Mouse (Mus musculus): ENCODE data around the gene Adamts12. TPM values are rescaled to one million over a fixed set of nuclear protein-coding genes. Genes with fewer than 3 reads are reported as not detected.
A peak's percentile ranks its signal among the peaks of the same experiment; 100 is the strongest.

Gene Adamts12
- 10 to 100 TPM; 38.0 to 39.4 TPM for total RNA-seq (2021)
- long read RNA-seq, experiment 1, full-length matches to known transcripts = 2 of 6 reads
- long read RNA-seq, experiment 1, partial matches to known transcripts = 2 of 6 reads
- long read RNA-seq, experiment 1, other reads (novel, unspliced or antisense) = 2 of 6 reads
- long read RNA-seq, experiment 2, full-length matches to known transcripts = 2 of 5 reads
- long read RNA-seq, experiment 2, partial matches to known transcripts = 2 of 5 reads
- long read RNA-seq, experiment 2, other reads (novel, unspliced or antisense) = 1 of 5 reads

DNA sequence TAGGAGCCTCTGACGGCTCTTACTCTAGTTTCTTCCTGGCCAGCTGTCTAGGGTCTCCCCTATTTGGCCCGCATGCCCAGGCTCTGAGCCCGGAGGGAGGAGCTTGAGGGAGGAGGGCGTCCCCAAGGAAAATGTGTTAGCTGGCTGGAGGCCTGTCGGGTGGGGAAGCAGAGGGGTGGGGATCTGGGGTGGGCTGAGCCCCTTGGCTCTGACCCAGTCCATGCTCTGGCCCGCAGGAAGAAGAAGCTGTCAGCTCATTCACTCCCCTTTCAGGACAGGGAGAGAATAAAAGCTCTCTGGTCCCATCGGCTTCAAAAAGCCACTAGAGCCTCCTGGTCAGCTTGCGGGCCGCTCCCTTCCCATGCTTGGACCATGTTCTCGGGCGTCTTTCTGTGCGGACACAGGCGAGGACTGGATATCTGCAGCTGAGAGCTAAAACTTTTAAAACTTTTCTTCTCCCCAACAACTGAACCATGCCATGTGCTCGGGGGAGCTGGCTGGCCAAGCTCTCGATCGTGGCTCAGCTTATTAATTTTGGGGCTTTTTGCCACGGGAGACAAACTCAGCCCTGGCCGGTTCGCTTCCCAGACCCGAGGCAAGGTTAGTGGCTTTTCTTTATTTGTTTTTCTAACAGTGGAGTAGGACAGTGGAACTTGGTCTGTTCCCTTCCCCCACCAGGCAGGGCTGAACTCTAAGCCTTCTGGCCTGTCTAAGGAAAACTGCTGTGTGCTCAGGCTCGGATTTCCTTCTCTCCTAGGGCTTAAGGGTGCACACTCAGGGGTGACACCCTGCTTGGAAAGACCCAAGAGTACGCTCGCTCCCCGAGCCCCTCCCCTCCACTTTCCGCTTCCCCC lies at the start of gene Adamts12:
Gene Adamts12, plus strand, starts transcription at position 233 of the 854 bp plus-strand sequence.
- DNase-seq (ENCODE audit: low spot score in 2 of 2) = peak; percentile 64 to 78

DNA sequence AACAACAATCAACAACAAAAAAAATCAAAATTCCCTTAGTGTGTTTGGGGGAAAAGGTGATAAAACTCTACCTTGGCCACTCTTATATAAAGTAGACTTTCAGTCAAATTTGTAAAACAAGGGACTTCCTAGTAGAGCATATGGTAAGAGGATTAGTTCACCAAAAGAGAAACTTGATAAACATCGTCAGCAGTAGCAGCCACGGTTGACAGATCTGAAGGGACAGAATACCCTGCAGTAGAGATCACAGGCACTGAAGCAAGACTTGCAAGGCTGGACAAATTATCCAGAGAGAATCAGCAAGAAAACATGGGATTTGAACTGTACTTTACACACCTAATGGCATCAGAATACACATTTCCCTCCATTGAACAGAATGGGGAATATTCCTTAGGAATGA lies 49.7 kb upstream of the Adamts12 start:
- no peak for DNase-seq (ENCODE audit: low spot score in 2 of 2)

DNA sequence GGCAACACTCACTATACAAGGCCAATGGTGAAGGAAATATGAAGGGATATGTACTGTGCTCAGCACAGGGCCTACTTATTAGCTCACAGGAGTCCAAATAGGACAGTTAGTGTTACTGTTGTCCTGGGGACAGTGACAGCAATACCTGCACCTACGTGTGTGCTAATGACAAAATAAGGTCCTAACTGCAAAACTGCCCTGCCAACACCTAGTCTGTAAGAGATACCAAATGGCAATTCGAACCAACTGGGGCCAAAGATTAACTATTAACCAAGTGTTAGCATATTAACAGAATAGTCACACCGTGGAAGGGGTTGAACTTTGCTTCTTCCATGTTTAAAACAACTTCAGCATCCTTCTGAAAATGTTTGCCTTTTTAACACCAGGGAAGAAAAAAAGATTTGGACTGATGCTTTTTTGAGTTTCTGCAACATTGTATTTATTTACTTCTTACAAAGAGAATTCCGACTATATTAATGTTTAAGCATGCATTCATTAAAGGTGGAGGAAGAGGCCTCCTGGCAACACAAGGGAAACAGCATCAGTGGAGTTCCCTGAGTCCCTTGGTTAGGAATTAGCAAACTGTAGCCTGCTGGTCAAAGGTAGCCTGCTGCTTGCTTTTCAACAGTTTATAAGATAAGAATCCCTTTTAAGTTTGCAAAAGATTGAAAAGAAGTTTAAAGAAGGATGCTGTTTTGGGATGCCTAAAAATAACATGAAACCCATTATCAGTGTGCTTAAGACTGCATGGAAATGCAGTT lies 37.6 kb upstream of the Adamts12 start:
- no peak for DNase-seq (ENCODE audit: low spot score in 2 of 2)

DNA sequence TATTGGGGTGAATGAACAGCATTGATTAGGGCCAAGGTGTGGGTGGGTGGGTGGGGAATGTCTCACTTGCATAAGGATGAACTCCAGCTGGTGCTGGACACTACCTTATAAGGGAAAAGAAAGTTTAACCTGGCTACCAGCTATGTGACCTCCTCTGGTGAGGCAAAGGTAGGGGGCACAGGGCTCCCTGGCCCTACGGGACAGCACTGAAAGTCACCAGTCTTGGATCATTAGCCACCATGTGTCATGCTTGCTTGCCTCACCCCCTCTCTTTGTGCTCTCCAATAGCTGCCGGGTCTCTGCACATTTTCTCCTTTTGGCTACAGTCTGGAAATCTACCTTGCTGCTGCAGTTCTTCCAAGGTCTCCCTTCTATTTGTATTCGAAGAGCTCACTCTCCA lies 34.4 kb upstream of the Adamts12 start:
- no peak for DNase-seq (ENCODE audit: low spot score in 2 of 2)

DNA sequence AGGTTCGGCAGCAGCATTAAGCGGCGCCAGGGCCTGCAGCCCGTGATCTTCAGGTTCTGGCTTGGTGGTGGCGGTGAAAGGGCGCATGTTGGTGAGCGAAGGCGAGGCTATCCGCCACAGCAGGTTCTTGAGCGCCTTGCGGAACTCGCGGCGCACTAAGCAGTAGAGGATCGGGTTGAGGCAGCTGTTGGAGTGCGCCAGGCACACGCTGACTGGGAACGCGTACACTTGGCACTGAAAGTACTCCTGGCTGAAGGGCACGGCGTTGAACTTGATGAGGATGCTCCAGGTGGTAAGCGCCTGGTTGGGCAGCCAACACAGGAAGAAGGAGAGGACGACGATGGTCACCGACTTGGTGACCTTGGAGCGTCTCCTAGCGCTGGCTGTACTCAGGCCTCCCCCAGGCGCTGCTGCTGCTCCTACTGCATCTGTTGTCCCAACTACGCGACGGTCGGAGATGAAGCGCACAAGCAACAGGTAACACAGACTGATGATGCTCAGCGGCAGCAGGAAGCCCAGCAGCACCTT lies 28.6 kb upstream of the Adamts12 start:
- DNase-seq (ENCODE audit: low spot score in 2 of 2) = peak in 1 of 2 experiments; percentile 19

DNA sequence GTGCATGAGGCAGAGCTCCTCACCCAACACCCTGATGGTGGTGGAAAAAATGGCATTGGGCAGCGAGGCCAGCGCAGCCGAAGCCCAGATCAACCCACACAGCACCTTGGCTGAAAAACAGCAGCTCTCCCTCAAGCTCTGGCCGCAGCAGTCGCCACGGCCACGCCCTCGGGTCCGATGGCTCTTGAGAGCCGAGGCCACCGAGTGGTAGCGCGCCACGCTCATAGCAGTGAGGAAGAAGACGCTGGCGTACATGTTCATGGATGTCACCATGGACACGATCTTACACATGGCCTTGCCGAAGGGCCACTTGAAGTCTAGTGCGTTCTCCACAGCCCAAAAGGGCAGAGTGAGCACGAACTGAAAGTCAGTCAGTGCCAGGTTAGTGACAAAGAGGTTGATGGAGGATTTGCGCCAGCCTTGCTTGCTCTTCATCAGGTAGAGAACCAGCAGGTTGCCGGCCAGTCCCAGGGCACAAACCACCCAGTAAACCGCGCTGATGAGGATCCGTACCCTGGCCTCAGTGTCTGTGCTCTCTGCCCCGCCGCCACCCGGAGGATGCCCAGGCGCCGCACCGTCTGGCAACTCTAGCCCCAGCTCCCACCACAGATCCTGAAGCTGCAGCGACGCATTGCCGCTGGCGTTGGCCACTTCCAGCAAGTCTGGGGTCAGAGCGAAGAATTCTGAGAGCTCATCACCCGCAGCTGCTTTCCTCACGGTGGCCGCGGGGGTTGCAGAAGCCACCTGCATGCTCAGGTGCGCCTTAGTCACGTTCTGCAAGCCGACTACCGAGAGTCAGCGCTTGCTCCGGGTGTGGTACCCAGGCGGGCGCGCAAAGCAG lies 27.8 kb upstream of the Adamts12 start:
- DNase-seq (ENCODE audit: low spot score in 2 of 2) = peak in 1 of 2 experiments; percentile 23

DNA sequence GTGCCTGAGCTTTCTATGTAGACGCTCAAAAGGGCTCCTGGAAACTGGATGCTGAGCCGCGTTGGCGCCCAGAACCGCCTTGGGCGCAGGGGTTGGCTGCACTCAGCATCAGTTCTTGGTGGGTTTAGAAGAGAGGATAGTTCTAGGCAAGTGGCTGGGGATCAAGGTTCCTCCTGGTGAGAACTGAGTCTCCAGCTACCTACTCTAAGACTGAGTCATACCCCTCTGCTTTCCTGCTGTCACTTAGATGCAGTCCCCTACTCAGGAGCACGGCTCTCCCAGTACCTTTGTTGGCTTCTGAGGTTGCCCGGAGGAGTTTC lies 27.3 kb upstream of the Adamts12 start:
- DNase-seq (ENCODE audit: low spot score in 2 of 2) = no peak

DNA sequence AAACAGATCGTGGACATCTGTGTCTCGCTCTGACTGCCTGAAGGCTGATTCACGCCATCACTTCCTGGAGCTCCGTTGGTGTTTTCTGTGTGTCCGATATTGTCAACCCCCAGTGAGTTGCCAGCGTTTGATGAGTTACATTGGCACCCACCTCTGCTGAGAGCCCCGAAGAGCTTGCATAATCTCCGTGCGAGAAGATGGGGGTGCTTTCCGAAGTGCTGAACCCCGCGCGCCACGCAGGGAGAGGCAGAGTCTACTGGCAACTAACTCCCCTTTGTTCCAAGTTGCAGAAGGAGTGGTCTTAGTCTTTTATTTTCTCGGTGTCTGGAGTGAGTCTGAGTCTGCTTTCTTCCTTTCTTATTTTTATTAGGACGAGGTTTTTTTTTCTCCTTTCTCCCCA lies 26.9 kb upstream of the Adamts12 start, which contains the start of gene Rxfp3:
Gene Rxfp3, minus strand, starts transcription at position 281 of the 400 bp plus-strand sequence.
- peak in 1 of 2 experiments; percentile 22 for DNase-seq (ENCODE audit: low spot score in 2 of 2)

DNA sequence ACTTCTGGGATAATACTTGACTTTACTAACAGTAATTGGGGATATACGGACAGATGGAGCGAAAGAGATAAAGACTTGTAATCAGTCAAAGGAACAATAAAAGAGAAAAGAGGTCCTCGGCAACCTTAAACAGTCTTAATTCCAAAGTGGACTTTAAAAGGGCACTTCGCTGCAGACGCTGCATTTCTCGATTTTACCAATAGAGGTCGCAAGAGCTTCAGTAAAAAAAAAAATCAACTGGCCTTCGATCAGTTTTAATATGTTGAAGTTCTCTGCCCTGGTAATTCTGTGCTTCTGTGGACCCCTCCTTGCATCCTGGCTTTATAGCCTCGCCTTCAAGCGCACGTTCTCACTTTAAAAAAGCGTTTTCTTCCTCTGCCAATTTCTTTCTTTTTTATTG lies 26.1 kb upstream of the Adamts12 start:
- peak in 1 of 2 experiments; percentile 49 for DNase-seq (ENCODE audit: low spot score in 2 of 2)

DNA sequence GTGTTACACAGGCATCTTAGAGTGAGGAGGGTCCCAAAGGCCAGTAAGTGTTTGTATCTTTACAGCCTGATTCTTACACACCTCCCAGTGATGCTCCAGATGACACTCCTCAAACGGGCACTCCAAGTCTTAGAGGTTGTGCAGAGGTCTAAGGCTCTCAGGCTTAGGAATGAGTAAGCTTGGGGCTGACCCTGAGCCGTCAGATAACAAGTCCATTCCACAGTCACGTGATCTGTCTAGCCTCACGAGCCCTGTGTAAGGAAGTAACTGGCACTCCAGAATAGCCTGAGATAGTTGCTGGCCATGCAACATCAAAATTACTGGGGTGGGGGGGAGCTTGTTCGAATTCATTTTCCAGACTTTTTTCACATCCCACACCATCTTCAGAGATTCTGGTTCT lies 24.5 kb upstream of the Adamts12 start:
- DNase-seq (ENCODE audit: low spot score in 2 of 2) = no peak

DNA sequence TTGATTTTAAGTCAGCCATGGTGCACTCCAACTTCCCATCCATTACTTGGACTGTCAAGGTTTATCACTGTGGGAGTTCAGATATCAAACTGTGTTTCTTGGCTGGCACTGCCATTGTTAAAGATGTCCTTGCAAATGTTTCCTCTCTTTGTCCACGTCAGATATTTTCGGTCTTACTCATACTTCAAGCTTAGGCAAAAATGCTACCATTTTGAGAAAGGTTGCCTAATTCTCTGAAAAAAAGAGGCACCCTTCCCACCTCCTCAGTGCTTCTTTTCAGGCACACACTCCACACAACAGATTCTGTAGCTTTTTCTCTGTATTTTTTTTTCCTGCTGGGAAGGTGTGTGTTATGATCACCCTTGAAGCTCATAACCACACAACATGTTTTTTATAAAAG lies 23.4 kb upstream of the Adamts12 start:
- no peak for DNase-seq (ENCODE audit: low spot score in 2 of 2)

DNA sequence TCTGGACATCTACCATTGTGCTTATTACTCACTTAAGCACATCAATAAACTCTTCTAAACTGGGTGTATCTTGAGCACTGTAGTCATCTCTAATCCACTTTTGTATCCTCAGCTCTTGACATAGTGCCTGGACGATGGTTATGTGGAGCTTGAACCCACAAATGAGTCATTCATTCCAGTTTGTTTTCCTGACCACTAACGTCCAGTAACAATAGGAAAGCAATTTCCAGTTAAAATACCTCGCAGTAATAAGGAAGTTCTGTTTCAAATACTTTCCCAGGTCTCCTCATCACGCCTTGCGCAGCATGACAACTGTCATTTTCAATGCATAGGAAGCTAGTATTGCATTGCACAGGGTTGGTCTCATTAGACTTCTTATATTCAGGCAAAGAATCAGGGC lies 21.8 kb upstream of the Adamts12 start:
- DNase-seq (ENCODE audit: low spot score in 2 of 2) = no peak

DNA sequence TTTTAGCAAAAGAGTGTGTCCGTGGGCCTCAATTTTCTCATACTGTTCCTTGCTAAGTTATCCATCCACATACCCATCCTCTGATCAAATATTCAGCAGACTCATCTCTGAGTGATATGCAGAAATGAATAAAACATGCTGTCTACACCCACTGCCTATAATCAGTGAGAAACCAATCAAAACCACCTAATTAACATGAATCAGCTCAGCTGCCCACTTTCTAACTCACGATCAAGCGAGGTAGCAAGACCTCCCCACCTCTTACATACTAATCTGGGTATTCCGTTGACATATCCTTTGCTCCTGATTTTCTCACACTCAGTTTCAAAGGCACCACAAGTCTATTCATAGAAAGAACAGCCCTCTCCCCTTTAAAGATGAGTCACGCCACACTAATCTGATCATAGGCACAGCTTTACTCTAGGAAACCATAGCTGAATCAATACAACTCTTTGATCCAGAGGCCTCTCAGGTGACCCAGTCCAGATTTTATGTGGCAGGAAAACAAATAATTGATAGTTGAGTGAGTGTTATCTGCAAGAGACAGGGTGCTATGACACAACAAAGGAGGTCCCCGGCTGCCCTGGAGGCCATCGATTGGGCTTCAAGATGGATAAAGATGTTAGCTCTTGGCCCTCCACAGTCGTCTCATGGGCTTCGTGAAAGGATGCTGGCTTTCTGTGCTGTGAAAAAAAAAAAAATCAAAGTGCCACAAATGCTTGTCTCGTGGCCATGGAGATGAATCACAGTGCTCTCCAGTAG lies 10.7 kb upstream of the Adamts12 start:
- no peak for DNase-seq (ENCODE audit: low spot score in 2 of 2)

DNA sequence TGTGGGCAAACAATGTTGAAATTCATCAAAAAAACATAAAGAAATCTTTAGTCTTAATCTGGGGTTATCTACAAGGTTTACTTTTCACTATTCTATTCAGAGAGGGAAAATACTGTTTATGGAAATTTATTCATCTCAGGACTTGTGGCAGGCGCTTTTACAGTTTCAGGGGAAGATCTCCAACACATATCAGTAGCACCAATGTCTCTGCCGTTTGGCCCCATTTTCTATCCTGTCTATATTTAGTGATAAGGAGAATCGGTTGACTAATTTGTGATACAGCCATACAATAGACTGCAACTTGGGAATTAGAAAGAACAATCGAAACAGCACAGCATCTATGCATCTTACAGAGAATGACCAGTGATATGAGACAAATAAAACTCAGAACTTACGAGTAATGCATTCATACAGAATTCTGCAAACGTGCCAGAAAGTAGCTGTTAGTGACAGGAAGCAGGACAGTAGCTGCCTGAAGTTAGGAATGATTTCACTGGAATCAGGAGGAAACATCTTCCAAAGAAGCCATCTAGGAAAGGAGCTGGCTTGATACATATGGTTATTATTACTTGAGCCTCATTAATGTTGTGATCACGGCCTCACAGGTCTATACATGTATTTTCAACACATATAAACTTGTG lies 10.0 kb upstream of the Adamts12 start:
- no peak for DNase-seq (ENCODE audit: low spot score in 2 of 2)

DNA sequence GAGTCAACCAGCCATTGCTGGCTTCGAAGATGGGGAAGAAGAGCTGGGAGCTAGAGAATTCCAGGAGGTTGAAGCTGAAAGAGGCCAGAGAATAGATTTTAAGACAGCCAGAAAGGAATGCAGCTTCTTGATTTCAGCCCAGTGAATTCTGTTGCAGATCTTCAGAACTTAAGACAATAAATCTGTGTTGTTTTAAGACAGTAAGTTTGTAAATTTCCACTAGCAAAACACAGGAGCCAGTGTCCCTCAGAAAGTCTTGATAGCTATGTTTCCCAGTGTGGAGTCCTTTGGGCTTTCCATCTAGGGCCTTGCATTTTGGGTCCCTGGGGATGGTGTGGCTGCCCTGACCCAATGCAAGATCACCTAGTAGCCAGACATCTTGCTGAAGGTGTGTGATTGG lies 1.7 kb upstream of the Adamts12 start:
- DNase-seq (ENCODE audit: low spot score in 2 of 2) = no peak

DNA sequence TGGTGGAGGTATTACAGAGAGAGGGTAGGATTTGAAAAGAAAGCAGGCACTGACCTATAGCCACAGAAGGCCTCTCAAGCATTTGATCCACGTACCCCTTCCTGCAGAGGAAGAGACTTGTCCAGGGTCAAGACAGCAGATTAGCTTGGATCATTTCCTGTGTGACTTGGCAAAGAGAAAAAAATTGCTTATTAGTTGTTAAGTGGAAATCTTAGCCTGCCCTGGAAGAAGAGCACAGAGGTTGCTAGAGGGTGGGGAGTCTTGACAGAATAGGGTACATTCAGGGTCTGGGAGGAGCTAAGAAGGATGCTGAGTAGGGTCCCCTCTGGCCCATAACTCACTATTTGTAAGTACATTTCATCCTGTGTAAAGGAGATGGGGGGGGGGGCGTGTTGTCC lies 431 bp upstream of the Adamts12 start:
- no peak for DNase-seq (ENCODE audit: low spot score in 2 of 2)

DNA sequence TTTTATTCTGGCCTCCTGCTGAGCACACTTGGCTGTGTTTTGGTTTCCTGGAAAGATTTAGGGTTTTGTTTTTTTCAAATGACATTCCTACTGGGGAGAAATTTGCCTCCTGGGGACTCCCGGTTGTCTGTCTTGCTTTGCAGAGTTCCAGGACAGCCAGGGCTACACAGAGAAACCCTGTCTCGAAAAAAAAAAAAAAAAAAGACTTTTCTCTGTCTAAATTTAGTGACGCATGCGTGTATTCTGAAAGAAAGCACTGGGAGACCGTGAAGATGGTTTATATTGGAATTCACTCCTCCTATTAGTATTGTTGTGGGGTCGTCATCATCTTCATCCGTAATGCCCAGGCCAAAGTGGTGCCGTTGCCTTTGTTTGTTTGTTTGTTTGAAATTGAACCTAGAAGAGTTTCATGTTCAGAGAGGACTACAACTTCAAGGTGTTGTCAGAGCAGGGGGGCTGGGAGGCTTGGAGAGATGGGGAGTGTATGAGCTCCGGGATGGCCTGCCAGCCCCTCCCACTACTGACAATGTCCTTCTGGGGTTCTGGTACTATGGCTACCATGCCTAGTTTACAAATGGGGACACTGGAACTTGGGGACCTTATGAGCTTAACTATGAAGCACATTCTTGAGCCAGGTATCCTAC lies 1.1 kb downstream of the Adamts12 start:
- DNase-seq (ENCODE audit: low spot score in 2 of 2) = no peak

DNA sequence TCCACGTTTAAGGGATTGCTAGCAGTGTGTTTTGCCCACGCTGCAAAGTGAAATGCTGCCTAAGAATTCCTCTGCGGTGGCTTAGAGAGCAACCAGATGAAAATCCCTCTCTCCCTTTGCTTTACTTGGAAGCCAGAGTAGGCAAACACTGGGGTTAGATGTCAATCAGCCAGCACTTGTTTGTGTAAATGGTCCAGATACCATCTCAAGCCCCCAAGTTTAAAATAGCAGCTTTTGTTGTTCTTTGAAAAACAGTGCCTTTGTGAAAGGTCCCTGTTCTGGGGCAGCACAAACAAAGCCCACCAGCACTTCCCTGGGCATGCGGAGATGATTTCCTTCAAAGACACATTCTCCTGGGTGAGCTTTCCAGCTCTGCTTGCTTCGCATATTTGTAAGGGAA lies 1.7 kb downstream of the Adamts12 start:
- DNase-seq (ENCODE audit: low spot score in 2 of 2) = no peak

DNA sequence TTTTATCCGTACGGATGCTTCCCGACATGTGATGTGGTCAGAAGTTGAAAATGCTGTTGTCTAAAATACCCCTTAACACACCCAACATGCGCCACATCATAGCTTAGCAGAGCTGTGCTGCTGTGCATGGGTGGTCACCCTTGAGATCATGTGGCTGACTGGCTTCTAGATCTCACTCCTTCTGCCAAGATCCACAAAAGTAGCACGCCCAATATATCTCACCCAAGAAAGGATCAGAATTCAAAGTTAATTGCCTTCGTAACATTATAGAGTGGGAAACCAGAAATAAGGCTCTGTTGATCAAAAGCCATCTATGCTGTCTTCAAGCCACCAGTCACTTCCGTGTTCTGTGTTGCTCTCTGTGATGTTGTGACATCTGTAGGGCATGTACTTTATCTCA lies 3.3 kb downstream of the Adamts12 start:
- DNase-seq (ENCODE audit: low spot score in 2 of 2) = no peak

All from gastrocnemius, postnatal 4 days (tissue).